Mouse (Mus musculus) lung, postnatal 25 days (tissue): ENCODE data around the gene Psma7.

Source experiments
- DNase-seq: peaks from one replicate; pipeline ENCODE4 v3.0.0; 2022; ENCODE audit warnings: low spot score

Gene Psma7

DNA sequence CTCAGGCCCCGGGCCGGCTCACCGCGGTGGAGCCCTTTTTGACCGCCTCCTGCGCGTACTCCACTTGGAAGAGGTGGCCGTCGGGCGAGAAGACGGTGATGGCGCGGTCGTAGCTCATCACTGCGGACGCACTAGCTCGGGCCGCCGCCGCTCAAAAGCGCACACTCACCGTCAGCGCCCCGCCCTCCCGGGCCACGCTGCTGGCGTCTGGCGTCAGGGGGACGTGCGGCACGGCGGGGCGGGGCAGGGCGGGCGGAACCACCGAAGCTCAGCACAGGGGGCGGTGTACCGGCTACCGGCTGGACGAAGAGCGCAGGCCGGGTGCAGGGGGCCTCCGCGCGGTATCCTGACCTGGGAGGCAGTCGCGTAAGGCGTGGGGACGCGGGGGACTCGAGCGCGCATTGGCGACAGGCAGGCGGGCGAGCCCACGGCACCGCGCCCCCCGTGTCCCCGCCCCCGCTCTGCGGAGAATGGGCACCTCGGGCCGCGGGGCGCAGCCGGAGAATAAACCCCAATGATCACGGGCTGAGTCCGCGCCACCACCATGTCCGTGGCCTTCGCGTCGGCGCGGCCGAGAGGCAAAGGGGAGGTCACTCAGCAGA lies at the start of gene Psma7, which contains the start of gene Ss18l1:
TSS of gene Psma7 (minus strand) at position 178 of the 602 bp plus-strand sequence.
TSS of gene Ss18l1 (plus strand) at position 254 of the 602 bp plus-strand sequence.
- DNase-seq: peak; percentile 89

- DNase-seq: no peak
Measured at GRCm38 (mm10) chr2:180090285-180090684, 48.1 kb upstream of the Psma7 start.

GRCm38 (mm10) chr2:180087472-180087871 lies 45.2 kb upstream of the Psma7 start:
- no peak for DNase-seq

DNA sequence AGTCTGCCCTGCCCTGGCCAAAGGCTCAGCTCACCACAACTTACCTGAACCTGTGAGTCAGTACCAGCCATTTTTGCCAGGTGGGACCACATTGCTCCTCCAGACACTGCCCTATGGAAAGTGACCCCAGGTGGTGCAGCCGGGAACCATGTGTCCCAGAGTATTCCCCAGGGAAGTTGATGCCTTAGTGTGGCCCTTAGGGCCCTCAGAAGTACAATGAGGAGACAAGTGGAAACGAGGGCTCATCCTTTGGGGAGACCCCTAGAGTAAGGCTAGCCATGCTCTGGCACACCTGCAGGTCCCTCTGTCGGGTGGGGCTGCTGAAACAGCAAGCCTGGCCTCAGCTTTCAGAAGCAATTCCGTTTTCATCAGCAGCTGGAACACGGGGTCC lies 44.4 kb upstream of the Psma7 start:
- no peak for DNase-seq

DNA sequence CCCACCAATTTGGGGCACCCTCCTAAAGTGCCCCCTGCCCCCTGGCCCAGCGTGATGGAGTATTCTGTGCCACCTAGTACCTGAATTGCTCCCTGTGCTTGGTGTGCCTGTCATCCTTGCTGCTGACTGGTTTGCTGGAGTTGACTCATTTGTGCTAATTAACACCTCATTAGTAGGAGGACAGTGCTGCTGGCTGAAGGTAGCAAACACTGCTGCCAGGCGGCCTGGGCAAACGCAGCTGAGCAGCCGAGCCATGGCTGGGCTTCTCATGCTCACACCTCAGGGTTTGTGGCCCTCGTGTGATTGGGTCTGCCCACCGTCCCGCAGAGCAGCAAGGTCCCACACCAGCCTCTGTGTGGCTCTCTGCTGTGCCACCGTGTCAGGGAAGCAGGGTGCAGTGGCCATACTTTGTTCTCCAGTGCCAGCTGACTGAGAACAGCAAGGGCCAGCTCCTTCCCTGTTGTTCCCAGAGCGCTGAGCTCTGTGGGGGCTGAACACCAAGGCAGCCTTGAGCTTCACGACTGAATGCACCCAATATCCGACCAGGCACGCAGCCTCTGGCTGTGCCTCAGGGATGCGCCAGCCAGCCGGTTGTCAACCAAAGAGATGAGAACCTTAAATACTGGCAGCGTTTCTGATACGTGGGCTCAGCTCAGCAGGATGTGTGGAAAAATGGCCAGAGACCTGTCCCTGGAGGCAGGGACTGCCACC lies 43.8 kb upstream of the Psma7 start:
- DNase-seq: no peak

DNA sequence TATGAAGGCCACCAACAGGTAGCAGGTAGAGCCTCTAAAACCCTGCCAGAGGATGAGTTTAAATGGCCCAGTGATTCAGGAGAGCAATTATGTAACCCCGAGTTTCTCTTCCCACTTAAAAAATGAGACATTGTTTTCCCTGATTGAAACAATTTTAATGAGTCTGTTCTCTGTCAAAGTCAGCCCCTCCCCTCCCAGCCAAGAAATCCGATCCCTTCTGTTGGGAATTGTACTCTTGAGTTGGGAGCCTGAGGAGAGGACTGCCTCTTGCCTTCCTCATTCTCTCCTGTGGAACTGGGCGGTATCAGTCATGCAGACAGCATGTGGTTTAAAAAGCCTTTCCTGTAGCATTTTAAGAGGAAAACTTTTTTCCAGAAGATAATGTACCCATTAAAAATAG lies 42.3 kb upstream of the Psma7 start:
- DNase-seq: no peak

DNA sequence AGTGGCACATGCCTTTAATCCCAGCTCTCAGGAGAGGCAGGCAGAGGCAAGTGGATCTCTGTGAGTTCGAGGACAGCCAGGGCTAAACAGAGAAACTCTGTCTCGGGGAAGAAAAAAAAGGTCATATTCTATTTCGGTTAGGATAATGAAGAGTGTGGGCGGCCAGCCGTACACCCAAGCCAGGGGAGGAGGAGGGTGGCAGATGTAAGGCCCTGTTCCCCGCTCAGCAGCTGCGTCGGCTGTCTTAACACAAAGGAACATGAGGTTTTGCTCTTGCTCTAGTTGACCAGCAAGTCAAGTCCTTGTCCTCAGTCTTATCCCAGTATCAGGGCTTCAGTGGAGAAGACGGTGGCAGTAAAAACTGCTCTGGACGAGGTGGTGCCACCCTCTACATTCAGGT lies 40.8 kb upstream of the Psma7 start:
- DNase-seq: no peak

- DNase-seq: peak; percentile 48
Measured at GRCm38 (mm10) chr2:180080680-180081079, 38.4 kb upstream of the Psma7 start.

DNA sequence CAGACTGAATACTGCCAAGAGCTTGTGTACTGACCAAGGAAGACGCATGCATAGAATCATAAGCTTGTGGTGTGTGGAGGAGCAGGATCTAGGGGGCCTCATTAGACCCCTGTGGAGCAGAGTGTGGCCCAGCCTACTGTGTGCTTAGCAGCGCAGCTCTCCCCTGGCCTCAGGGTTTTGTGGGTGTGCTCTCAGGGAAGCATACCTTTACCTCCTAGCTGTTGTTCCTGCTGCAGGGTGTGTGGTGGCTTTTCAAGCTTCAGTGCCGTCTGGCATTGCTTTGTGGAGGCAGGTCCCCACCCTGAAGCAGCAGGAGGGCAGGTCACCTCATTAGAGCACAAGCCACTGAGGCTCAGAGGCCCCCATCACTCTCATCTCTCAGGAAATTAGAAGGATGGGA lies 35.4 kb upstream of the Psma7 start:
- DNase-seq: no peak

- DNase-seq: no peak
Measured at GRCm38 (mm10) chr2:180072886-180073285, 30.7 kb upstream of the Psma7 start.

GRCm38 (mm10) chr2:180071671-180072070 lies 29.4 kb upstream of the Psma7 start:
- no peak for DNase-seq

- DNase-seq: peak; percentile 95
Measured at GRCm38 (mm10) chr2:180070481-180071453, 28.5 kb upstream of the Psma7 start, which contains the start of gene Mtg2. TSS of gene Mtg2 (plus strand) at chr2:180070588.

DNA sequence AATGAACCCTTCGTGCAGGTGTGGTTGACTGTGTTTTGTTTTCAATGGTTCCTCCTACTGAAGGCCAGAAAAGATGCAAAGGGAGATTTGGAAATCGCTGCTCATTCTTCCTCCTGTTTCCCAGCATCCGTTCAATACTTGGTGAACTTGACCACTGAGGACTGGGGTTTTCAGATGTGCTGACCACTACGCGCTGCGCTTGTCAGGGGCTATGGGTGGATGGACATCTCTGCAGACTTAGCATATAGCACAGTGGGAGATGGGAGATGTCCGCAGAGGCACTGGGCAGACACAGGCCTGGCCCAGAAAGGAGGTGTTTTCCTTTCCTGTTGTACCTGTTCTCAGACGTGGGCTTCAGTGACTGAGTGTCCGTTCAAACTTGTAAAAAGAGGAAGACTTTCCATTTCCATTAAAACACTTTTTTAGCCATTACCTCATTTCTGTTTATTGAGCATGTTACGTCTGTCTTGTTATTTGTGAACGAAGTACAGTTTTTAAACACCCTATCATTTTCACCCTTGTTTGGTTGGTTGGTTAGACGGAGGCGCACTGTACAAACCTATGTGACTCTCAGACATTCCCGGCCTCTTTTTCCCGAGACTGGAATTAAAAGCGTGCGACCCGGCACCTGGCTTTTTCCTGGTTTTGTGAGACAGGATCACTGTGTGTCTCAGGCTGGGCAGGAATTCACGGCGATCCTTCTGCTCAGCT lies 27.7 kb upstream of the Psma7 start:
- no peak for DNase-seq

DNA sequence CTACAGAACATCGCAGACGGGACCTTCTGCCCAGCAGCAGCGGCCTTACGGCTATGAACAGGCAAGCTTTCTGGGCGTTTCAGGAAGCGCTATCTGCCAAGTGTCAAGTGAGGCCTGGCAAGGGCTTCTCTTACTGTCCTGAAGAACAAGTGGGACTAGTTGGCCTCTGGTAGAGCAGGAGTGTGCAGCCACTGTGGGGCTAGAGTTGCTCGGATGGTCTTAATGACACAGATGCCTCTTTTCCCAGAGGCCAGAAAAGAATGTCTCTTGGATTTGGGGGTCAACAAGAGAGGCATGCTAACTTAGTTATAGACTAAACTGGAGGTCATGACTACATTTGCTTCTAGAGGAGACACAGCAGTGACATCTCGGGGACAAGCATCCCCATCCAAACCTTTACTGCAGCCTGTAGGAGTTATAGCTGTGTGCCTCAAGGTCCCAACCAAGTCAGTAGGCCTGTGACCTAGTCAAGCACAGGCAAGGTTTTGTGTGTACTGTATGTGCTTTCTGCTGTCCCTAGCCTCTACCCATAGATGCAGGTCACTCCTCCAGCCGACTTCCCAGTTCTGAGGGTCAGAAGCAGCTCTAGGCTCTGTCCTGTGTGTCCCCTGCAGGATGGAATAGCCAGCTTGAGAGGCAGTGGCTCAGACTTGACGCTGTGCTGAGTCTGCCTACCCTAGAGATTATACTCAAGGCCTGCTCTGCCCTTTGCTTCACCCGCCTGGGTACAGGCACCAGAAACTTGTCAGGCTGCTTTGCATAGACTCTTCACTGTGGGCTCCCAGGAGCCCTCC lies 21.3 kb upstream of the Psma7 start:
- no peak for DNase-seq

DNA sequence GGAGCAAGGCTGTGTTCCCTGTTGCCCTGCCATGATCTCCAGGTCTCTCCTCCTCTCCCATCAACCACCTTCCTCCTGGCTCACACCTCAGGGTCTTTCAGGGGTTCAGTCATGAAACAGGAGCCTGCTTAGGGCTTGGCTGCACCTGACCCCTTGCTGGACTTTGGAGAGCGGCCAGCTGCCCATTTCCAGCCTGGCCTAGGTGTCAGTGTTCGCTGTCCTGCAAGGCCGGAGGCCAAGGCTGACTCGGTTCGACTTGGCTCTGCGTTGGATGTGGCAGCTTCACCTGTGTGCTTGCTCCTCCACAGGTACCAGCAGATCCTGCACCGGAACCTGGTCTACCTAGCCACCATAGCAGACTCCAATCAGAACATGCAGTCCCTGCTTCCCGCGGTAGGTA lies 10.8 kb upstream of the Psma7 start:
- no peak for DNase-seq

DNA sequence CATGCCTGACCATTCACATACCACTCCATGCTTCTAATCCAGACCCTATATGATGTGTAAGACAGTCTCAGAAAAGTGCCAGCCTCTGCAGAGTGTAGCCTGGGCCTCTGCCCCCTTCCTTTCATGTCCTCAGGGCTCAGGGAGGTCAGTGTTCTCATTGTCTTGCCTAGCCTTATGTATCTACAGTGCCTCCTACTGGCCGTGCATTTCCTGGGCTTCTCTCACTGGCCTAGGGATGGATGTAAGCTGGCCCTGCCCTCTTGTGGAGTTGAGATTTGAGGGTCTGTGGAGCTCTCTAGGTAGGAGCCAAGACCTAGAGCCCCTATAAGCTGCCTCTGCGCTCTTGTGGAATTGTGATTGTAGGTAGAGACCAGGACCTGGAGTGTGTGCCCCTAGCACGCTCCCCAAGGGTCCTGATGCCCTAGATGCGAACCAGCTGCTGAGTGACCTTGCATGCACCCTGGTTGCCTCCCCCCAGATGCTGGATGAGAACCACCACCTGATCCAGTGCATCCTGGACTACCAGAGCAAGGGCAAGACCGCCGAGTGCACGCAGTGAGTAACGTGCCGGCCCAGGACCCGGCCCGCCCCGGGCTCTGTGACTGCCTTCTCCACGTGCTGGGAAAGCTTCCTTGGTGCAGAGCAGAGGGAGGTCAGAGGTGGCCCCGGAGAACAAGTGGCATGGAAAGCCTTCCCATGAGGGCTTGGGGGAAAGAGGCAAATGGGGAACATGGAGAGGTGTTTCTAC lies 9.9 kb upstream of the Psma7 start:
- DNase-seq: no peak

DNA sequence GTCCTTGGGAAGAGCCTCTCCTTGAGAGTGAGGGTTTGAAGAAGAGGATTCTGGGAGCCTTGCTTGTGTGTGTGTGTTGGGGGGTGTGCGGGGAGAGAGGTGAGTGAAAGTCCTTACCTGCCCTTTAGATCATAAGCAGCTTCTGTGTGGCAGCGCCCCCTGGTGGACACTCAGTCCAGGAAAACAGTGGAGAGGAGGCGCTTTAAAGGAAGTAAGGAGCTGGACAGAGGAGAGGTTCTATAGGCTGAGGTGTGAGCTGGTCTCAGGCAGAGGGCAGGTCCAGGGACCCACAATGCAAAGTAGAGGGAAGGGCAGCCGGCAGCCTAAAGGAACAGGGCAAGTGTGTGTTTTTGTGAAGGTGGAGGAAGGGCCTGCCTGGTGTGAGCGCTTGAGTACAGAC lies 8.8 kb upstream of the Psma7 start:
- DNase-seq: peak; percentile 84

- DNase-seq: no peak
Measured at GRCm38 (mm10) chr2:180047980-180048635, 5.9 kb upstream of the Psma7 start.

DNA sequence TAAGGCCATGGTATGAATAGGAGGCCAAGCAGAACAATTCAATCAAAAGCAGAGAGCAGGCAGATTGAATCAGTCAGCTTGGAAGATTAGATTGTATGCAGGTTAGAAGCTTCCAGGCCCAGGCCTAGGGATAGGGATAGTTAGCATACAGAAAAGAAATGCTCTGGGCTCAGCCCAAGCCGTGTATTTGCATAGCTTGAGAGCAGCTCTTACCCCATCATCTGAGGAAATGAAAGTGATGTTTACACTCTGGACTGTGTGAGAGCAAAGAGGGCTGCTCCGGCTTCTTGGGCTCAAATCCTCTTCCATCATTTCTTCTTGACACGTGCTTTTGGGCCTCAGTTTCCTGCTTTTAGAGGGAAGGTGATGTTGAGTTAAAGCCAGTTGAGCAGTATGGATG lies 5.3 kb upstream of the Psma7 start:
- no peak for DNase-seq

- DNase-seq: peak; percentile 73
Measured at GRCm38 (mm10) chr2:180045283-180045682, 3.0 kb upstream of the Psma7 start.
